Mouse (Mus musculus) stomach, postnatal 0 days (tissue): ENCODE measurements around the gene Vstm2a.

ENCODE experiments used
- CTCF ChIP-seq: IDR thresholded peaks from 2 replicates; pipeline ENCODE4 v1.5.1; 2016; ENCODE audit warnings: antibody characterized with exemption, low read depth, mild to moderate bottlenecking, moderate library complexity
- EP300 ChIP-seq: optimal IDR thresholded peaks from 2 replicates; pipeline ENCODE3; 2016; ENCODE audit warnings: antibody characterized with exemption

- TF ChIP-seq CTCF (no peak), EP300 (no peak)
These were observed 2.4 kb downstream of the Vstm2a start for GRCm38 (mm10) chr11:16259876-16260275.
